Mouse (Mus musculus) CH12.LX (cell line): ENCODE measurements around the gene Gsto2. TPM values are rescaled to one million over a fixed set of nuclear protein-coding genes. Genes with fewer than 3 reads are reported as not detected.

Experiments used
- DNase-seq: peaks from one replicate; pipeline ENCODE4 v3.0.0-alpha.2; 2013; ENCODE audit errors: extremely low read depth
- H3K27ac ChIP-seq: 2 replicates; pipeline ENCODE4 v1.5.1; 2012; ENCODE audit warnings: low read depth, mild to moderate bottlenecking, control low read depth, moderate library complexity; ENCODE audit not compliant: insufficient read depth
- H3K27me3 ChIP-seq: replicated peaks from 2 replicates; pipeline ENCODE3; 2012; ENCODE audit warnings: inconsistent platforms
- H3K36me3 ChIP-seq, 2 experiments: replicated peaks in 1 of 2; 2 replicates each; pipeline versions ENCODE3 to v1.6.1; 2012; ENCODE audit warnings: inconsistent platforms in 1 of 2, low read length in 1 of 2, mild to moderate bottlenecking in 1 of 2, mixed read lengths in 1 of 2, moderate library complexity in 1 of 2; ENCODE audit not compliant: control insufficient read depth in 1 of 2, insufficient read depth in 1 of 2
- H3K4me1 ChIP-seq, 2 experiments: 2 replicates each; pipeline ENCODE4 v1.6.1; 2012; ENCODE audit warnings: inconsistent platforms in 1 of 2, moderate library complexity in 1 of 2; ENCODE audit not compliant: insufficient read depth in 2 of 2, control insufficient read depth in 1 of 2
- H3K4me2 ChIP-seq: 2 replicates; pipeline ENCODE4 v1.6.1; 2012; ENCODE audit warnings: low read depth, mild to moderate bottlenecking, control low read depth; ENCODE audit not compliant: poor library complexity, insufficient read depth, severe bottlenecking
- H3K4me3 ChIP-seq, 3 experiments: fragments of 150-350 bp in 1 of 3; sonication (generic) in 1 of 3; replicated peaks in 1 of 3; 2 replicates each; pipeline versions ENCODE3 to v1.5.1; 2011 to 2012; ENCODE audit warnings: low read depth in 2 of 3, low read length in 2 of 3, mild to moderate bottlenecking in 2 of 3, moderate library complexity in 2 of 3, control low read depth in 1 of 3, improper control_type of control experiment in 1 of 3, inconsistent platforms in 1 of 3, mixed read lengths in 1 of 3; ENCODE audit not compliant: poor library complexity in 1 of 3
- H3K79me2 ChIP-seq: replicated peaks from 2 replicates; pipeline ENCODE4 v1.6.1; 2012; ENCODE audit warnings: mild to moderate bottlenecking, moderate library complexity; ENCODE audit not compliant: control insufficient read depth, poor library complexity, insufficient read depth, severe bottlenecking; ENCODE audit errors: extremely low read depth
- H3K9ac ChIP-seq: 2 replicates; pipeline ENCODE4 v1.6.1; 2012; ENCODE audit warnings: low read depth, mild to moderate bottlenecking, control low read depth, moderate library complexity; ENCODE audit not compliant: insufficient read depth
- H3K9me3 ChIP-seq: replicated peaks from 2 replicates; pipeline ENCODE3; 2012; ENCODE audit warnings: low read length, inconsistent platforms, mixed read lengths
- BHLHE40 ChIP-seq: IDR thresholded peaks from 2 replicates; pipeline ENCODE4 v1.6.1; 2011; ENCODE audit warnings: mild to moderate bottlenecking, low read depth, low read length, improper control_type of control experiment
- CHD1 ChIP-seq: IDR thresholded peaks from 2 replicates; pipeline ENCODE4 v1.6.1; 2012; ENCODE audit warnings: low read depth, low read length, improper control_type of control experiment, inconsistent platforms
- CHD2 ChIP-seq: IDR thresholded peaks from 2 replicates; pipeline ENCODE4 v1.6.1; 2011; ENCODE audit warnings: low read length, improper control_type of control experiment
- E2F4 ChIP-seq: IDR thresholded peaks from 2 replicates; pipeline ENCODE4 v1.6.1; 2011; ENCODE audit warnings: low read depth, low read length, improper control_type of control experiment; ENCODE audit not compliant: insufficient replicate concordance
- EP300 ChIP-seq: IDR thresholded peaks from 2 replicates; pipeline ENCODE4 v1.6.1; 2011; ENCODE audit warnings: low read length, improper control_type of control experiment
- ETS1 ChIP-seq: conservative IDR thresholded peaks from 2 replicates; pipeline ENCODE4 v1.6.1; 2012; ENCODE audit warnings: low read depth, mild to moderate bottlenecking, inconsistent platforms, low read length, improper control_type of control experiment, moderate library complexity
- JUND ChIP-seq: conservative IDR thresholded peaks from 2 replicates; pipeline ENCODE4 v1.6.1; 2011; ENCODE audit warnings: low read depth, low read length, improper control_type of control experiment
- KAT2A ChIP-seq: IDR thresholded peaks from 2 replicates; pipeline ENCODE4 v1.6.1; 2012; ENCODE audit warnings: low read length, improper control_type of control experiment, inconsistent platforms; ENCODE audit not compliant: insufficient replicate concordance
- MAX ChIP-seq: IDR thresholded peaks from 2 replicates; pipeline ENCODE4 v1.6.1; 2011; ENCODE audit warnings: low read length, improper control_type of control experiment
- MAZ ChIP-seq: IDR thresholded peaks from 2 replicates; pipeline ENCODE4 v1.6.1; 2012; ENCODE audit warnings: low read depth, mild to moderate bottlenecking, inconsistent platforms, low read length, improper control_type of control experiment, moderate library complexity
- MEF2A ChIP-seq: IDR thresholded peaks from 2 replicates; pipeline ENCODE4 v1.6.1; 2014; ENCODE audit warnings: low read depth, mild to moderate bottlenecking, inconsistent platforms, low read length, improper control_type of control experiment, borderline replicate concordance
- MXI1 ChIP-seq: IDR thresholded peaks from 2 replicates; pipeline ENCODE4 v1.6.1; 2011; ENCODE audit warnings: mild to moderate bottlenecking, low read depth, low read length, improper control_type of control experiment
- NELFE ChIP-seq: IDR thresholded peaks from 2 replicates; pipeline ENCODE4 v1.6.1; 2011; ENCODE audit warnings: low read depth, low read length, improper control_type of control experiment
- PAX5 ChIP-seq: IDR thresholded peaks from 2 replicates; pipeline ENCODE4 v1.6.1; 2012; ENCODE audit warnings: low read length, inconsistent platforms, mixed read lengths
- RAD21 ChIP-seq: IDR thresholded peaks from 2 replicates; pipeline ENCODE4 v1.6.1; 2011; ENCODE audit warnings: low read depth, mild to moderate bottlenecking, low read length, improper control_type of control experiment, moderate library complexity
- SMC3 ChIP-seq: IDR thresholded peaks from 2 replicates; pipeline ENCODE4 v1.6.1; 2011; ENCODE audit warnings: low read depth, low read length, improper control_type of control experiment
- TBP ChIP-seq: conservative IDR thresholded peaks from 2 replicates; pipeline ENCODE4 v1.6.1; 2011; ENCODE audit warnings: low read depth, low read length, improper control_type of control experiment
- USF2 ChIP-seq: conservative IDR thresholded peaks from 2 replicates; pipeline ENCODE4 v1.6.1; 2011; ENCODE audit warnings: low read depth, low read length, improper control_type of control experiment
- ZKSCAN1 ChIP-seq: IDR thresholded peaks from 2 replicates; pipeline ENCODE4 v1.6.1; 2012; ENCODE audit warnings: low read depth, inconsistent platforms, low read length, improper control_type of control experiment, borderline replicate concordance
- ZNF384 ChIP-seq: IDR thresholded peaks from 2 replicates; pipeline ENCODE4 v1.6.1; 2012; ENCODE audit warnings: low read depth, low read length, improper control_type of control experiment, inconsistent platforms
- dilution Hi-C: fragments of 300-500 bp; cut with MboI; formaldehyde crosslinking; loops from 2 replicates; pipeline ENCODE4 v1.14.3; 2020; ENCODE audit warnings: low sequenced_read_pairs; ENCODE audit not compliant: extremely low pct_unique_long_range_greater_than_20kb, extremely low pct_ligation_motif_present
- in situ Hi-C: fragments of 300-500 bp; cut with MboI; formaldehyde crosslinking; loops from 3 replicates; pipeline ENCODE4 v1.14.3; 2019; ENCODE audit warnings: low sequenced_read_pairs, low pct_ligation_motif_present, low pct_unique_long_range_greater_than_20kb, mixed read lengths
- polyA plus RNA-seq: library from polyadenylated mRNA; unstranded; fragments of >175 nt; gene quantifications from 2 replicates; pipeline ENCODE4 v1.2.1, GENCODE M21; 2012; ENCODE audit warnings: low read depth; ENCODE audit not compliant: insufficient read length
- total RNA-seq, 2 experiments: library from RNA; depleted of rRNA; stranded (reverse); fragments of 300-350 nt in 1 of 2; fragments of >200 nt in 1 of 2; gene quantifications; 2 replicates each; pipeline ENCODE4 v1.2.3; 2012 to 2014

The Gsto2 gene
- total and polyA plus RNA-seq, 3 experiments = 0.49 to 1.4 (median 1.3) TPM

DNA sequence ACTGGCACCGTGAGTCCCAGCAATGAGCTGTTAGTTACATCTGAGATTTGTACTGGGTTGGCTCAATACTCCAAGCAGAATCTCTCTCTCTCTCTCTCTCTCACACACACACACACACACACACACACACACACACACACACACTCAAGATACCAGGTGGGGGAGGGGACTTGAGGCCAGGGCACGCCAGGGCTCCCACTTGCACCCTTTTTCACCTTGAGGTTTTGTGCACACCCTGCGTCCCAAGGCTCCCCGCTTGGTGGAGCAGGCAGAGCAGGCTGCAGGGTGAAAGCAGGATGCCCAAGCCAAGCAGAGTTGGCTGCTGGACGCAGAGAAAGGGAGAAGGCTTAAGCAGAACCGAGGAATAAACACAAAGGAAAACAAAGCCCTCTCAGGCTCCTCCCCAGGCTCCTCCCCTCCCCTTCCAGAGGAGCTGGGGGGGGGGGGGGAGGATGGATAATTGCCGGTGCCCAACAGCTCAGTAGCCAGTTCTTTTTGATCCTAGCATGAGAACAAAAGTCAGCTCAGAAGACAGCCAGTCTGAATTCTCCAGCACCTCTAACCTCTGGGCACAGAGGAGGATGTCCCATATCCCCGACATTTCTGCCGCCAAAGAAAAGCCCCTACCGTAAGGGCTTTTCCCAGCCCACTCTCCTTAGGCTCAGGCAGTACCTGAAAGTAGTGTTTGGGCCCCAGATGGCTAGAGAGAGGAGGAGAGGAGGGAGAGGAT, 44.2 kb downstream of the Gsto2 start:
- Histone ChIP-seq H3K27ac (peak overlapping the region; percentile 44), H3K9me3 (no peaks in the 10 kb centered on the region), H3K4me1 (peaks cover 23 to 67% of the 10 kb centered on the region in 2 experiments), H3K79me2 (peaks cover 12% of the 10 kb centered on the region), H3K36me3 (peaks cover 4 to 75% of the 10 kb centered on the region in 2 experiments), H3K27me3 (no peaks in the 10 kb centered on the region), H3K4me2 (peak overlapping the region; percentile 66), H3K4me3 (peak overlapping the region in 2 of 3 experiments; percentile 18 to 25), H3K9ac (peak overlapping the region; percentile 41; the same call in 1 of the 2 replicates)
- dilution Hi-C loops (no loop called here), in situ Hi-C loops (no loop called here)
- TF ChIP-seq JUND (no peak), NELFE (no peak), ZKSCAN1 (no peak), TBP (no peak), KAT2A (no peak), BHLHE40 (no peak), MXI1 (no peak), ZNF384 (no peak), MEF2A (no peak), MAZ (no peak), RAD21 (no peak), CHD1 (no peak), CHD2 (no peak), MAX (no peak), USF2 (no peak), SMC3 (no peak), PAX5 (no peak), ETS1 (no peak), E2F4 (no peak), EP300 (no peak)
- DNase-seq = no peak

DNA sequence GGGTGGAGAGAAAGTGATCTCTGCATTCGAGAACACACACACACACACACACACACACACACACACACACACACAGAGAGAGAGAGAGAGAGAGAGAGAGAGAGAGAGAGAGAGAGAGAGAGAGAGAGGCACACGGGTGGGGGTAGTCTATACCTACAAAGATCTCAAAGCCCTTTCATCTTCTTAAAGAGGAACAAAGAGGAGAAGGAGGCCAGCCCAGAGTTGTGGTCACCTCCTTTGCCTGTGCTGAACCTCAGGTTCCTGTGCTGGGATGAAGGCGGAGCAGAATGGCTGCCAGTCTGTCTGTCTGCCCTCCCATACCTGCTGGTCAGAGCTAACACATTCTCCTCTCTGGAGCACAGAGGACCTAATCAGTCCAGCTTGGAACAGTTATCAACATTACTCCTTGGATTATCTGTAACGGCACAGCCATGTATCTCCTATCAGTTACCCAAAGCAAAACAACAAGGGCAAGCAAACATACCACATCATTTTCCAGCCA, 44.8 kb downstream of the Gsto2 start:
- Histone ChIP-seq H3K4me3 (peak overlapping the region in 1 of 3 experiments; percentile 17), H3K4me2 (peak overlapping the region; percentile 66), H3K27ac (peak overlapping the region; percentile 43), H3K9me3 (no peaks in the 10 kb centered on the region), H3K9ac (no peak overlapping the region), H3K4me1 (peaks cover 23 to 71% of the 10 kb centered on the region in 2 experiments), H3K79me2 (peaks cover 12% of the 10 kb centered on the region), H3K36me3 (peaks cover 4 to 73% of the 10 kb centered on the region in 2 experiments), H3K27me3 (no peaks in the 10 kb centered on the region)
- DNase-seq = peak; percentile 49
- TF ChIP-seq MAZ = 0 out of 2 replicates have a peak, but pooled peaks have one; percentile 31
- TF ChIP-seq BHLHE40 = no peak; the same call in 1 of the 2 replicates
- no peak for TF ChIP-seq ETS1
- in situ Hi-C loops = no loop called here
- dilution Hi-C loops = no loop called here
